19 mouse cellular contexts compared by ENCODE assay signal in the genomic region with DNA sequence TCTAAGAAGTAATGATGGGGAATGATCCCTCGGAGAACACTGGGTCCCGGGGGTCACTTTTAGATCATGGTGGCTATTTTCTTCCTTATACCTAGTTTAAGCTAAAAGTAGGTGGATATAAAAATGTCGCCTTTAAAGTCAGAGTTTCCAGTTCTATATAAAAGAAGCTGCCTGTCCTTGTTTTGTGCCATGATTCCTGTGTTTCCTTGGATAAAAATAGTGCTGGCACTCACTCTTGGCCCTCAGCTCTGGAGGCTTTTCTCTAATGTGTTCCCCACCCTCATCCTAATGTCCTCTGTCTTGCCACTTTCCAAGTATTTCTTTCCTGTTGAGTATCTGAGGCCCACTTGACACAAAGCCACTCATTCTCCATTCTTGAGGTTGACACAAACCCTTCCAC.
"Had no signal": no experiment of that assay in that cellular context is flagged by ENCODE, and none has a peak within 500 bp of the region (broad histone marks: within the 10 kb centered on the region; RNA-seq: fewer than 3 reads in every experiment).

No protein-coding gene starts in this region.

- ATAC-seq: midbrain, embryonic 16.5 days had no signal

- H3K4me3 ChIP-seq: midbrain, embryonic 10.5 days; midbrain, embryonic 12.5 days; myocyte; neural tube, embryonic 13.5 days; neural tube, embryonic 15.5 days had no signal

- DNase-seq: lung, adult 18-20 months; lung, embryonic 14.5 days; lung, postnatal 10 days; lung, postnatal 4 days; midbrain, embryonic 14.5 days; retina, postnatal 1 day; right cerebral cortex, adult 18-20 months; right cerebral cortex, postnatal 25 days; right cerebral cortex, postnatal 4 days; spleen, adult 18-20 months; thymus, adult 2 months; thymus, postnatal 25 days; thymus, postnatal 4 days had no signal

- H3K27ac ChIP-seq: midbrain, embryonic 10.5 days; midbrain, embryonic 12.5 days; neural tube, embryonic 13.5 days; neural tube, embryonic 15.5 days had no signal
